Mouse (Mus musculus): ENCODE measurements at regions not wholly inside any gene's neighbourhood (a gene's known extent, or its start where the extent isn't known, plus 50 kb on each side); places are given as distances from the start of the nearest gene placed in this dataset.
A peak's percentile ranks its signal among the peaks of the same experiment; 100 is the strongest.

- WGBS, result 77% methylated on average over 3 of the region's 3 CpGs
- DNase-seq (ENCODE audit: low spot score), result no peak
- Histone ChIP-seq H3K27me3 (ENCODE audit: insufficient read depth, poor library complexity, severe bottlenecking) (no peaks in the 10 kb centered on the region), H3K27ac (no peak overlapping the region), H3K9me3 (no peaks in the 10 kb centered on the region), H3K4me1 (no peaks in the 10 kb centered on the region), H3K36me3 (no peaks in the 10 kb centered on the region), H3K4me3 (no peak overlapping the region)
Observed at GRCm38 (mm10) chr7:125313604-125314003, 130.9 kb upstream of the Kdm8 start.

GRCm38 (mm10) chr7:125334769-125335168, 109.7 kb upstream of the Kdm8 start:
- DNase-seq (ENCODE audit: low spot score), result no peak
- no peaks in the 10 kb centered on the region for H3K9me3 ChIP-seq
- H3K27me3 ChIP-seq (ENCODE audit: insufficient read depth, poor library complexity, severe bottlenecking), result no peaks in the 10 kb centered on the region
- no peak overlapping the region for H3K4me3 ChIP-seq
- WGBS, result 76% methylated on average over 2 of the region's 2 CpGs
- no peak overlapping the region for H3K27ac ChIP-seq
- no peaks in the 10 kb centered on the region for H3K4me1 ChIP-seq
- H3K36me3 ChIP-seq, result no peaks in the 10 kb centered on the region

- Histone ChIP-seq H3K27ac (no peak overlapping the region), H3K9me3 (no peaks in the 10 kb centered on the region), H3K4me1 (no peaks in the 10 kb centered on the region), H3K36me3 (no peaks in the 10 kb centered on the region), H3K27me3 (ENCODE audit: insufficient read depth, poor library complexity, severe bottlenecking) (no peaks in the 10 kb centered on the region), H3K4me3 (no peak overlapping the region)
- 68% methylated on average over 3 of the region's 3 CpGs for WGBS
- no peak for DNase-seq (ENCODE audit: low spot score)
Observed at GRCm38 (mm10) chr7:125335586-125336165, 108.8 kb upstream of the Kdm8 start.

GRCm38 (mm10) chr7:125336826-125337225, 107.7 kb upstream of the Kdm8 start:
- Histone ChIP-seq H3K36me3 (no peaks in the 10 kb centered on the region), H3K4me3 (no peak overlapping the region), H3K27me3 (ENCODE audit: insufficient read depth, poor library complexity, severe bottlenecking) (no peaks in the 10 kb centered on the region), H3K4me1 (no peaks in the 10 kb centered on the region), H3K9me3 (no peaks in the 10 kb centered on the region), H3K27ac (no peak overlapping the region)
- no peak for DNase-seq (ENCODE audit: low spot score)
- 73% methylated on average over 3 of the region's 3 CpGs for WGBS

GRCm38 (mm10) chr7:125338177-125338751, 106.2 kb upstream of the Kdm8 start:
- no peak overlapping the region for H3K4me3 ChIP-seq
- 83% methylated on average over 6 of the region's 6 CpGs for WGBS
- no peaks in the 10 kb centered on the region for H3K4me1 ChIP-seq
- no peak overlapping the region for H3K27ac ChIP-seq
- no peak for DNase-seq (ENCODE audit: low spot score)
- H3K9me3 ChIP-seq, result no peaks in the 10 kb centered on the region
- no peaks in the 10 kb centered on the region for H3K27me3 ChIP-seq (ENCODE audit: insufficient read depth, poor library complexity, severe bottlenecking)
- H3K36me3 ChIP-seq, result no peaks in the 10 kb centered on the region

GRCm38 (mm10) chr7:125340326-125340905, 104.1 kb upstream of the Kdm8 start:
- H3K27ac ChIP-seq, result no peak overlapping the region
- no peaks in the 10 kb centered on the region for H3K27me3 ChIP-seq (ENCODE audit: insufficient read depth, poor library complexity, severe bottlenecking)
- 87% methylated on average over 14 of the region's 14 CpGs for WGBS
- H3K9me3 ChIP-seq, result no peaks in the 10 kb centered on the region
- H3K36me3 ChIP-seq, result no peaks in the 10 kb centered on the region
- H3K4me1 ChIP-seq, result no peaks in the 10 kb centered on the region
- DNase-seq (ENCODE audit: low spot score), result no peak
- no peak overlapping the region for H3K4me3 ChIP-seq

- Histone ChIP-seq H3K27ac (no peak overlapping the region), H3K27me3 (ENCODE audit: insufficient read depth, poor library complexity, severe bottlenecking) (no peaks in the 10 kb centered on the region), H3K4me3 (no peak overlapping the region), H3K4me1 (no peaks in the 10 kb centered on the region), H3K9me3 (no peaks in the 10 kb centered on the region), H3K36me3 (no peaks in the 10 kb centered on the region)
- 76% methylated on average over 3 of the region's 3 CpGs for WGBS
- DNase-seq (ENCODE audit: low spot score), result no peak
Observed at GRCm38 (mm10) chr7:125349606-125350005, 94.9 kb upstream of the Kdm8 start.

GRCm38 (mm10) chr7:125354211-125354610, 90.3 kb upstream of the Kdm8 start:
- H3K27me3 ChIP-seq (ENCODE audit: insufficient read depth, poor library complexity, severe bottlenecking), result no peaks in the 10 kb centered on the region
- no peak overlapping the region for H3K27ac ChIP-seq
- H3K4me1 ChIP-seq, result no peaks in the 10 kb centered on the region
- no peaks in the 10 kb centered on the region for H3K36me3 ChIP-seq
- WGBS, result 75% methylated on average over 1 of the region's 1 CpGs
- H3K9me3 ChIP-seq, result no peaks in the 10 kb centered on the region
- DNase-seq (ENCODE audit: low spot score), result no peak
- no peak overlapping the region for H3K4me3 ChIP-seq

GRCm38 (mm10) chr7:125354956-125355355, 89.5 kb upstream of the Kdm8 start:
- 76% methylated on average over 10 of the region's 10 CpGs for WGBS
- Histone ChIP-seq H3K4me3 (no peak overlapping the region), H3K9me3 (no peaks in the 10 kb centered on the region), H3K36me3 (no peaks in the 10 kb centered on the region), H3K4me1 (no peaks in the 10 kb centered on the region), H3K27ac (no peak overlapping the region), H3K27me3 (ENCODE audit: insufficient read depth, poor library complexity, severe bottlenecking) (no peaks in the 10 kb centered on the region)
- no peak for DNase-seq (ENCODE audit: low spot score)

- Histone ChIP-seq H3K4me3 (no peak overlapping the region), H3K9me3 (no peaks in the 10 kb centered on the region), H3K36me3 (no peaks in the 10 kb centered on the region), H3K27ac (no peak overlapping the region), H3K4me1 (no peaks in the 10 kb centered on the region), H3K27me3 (ENCODE audit: insufficient read depth, poor library complexity, severe bottlenecking) (no peaks in the 10 kb centered on the region)
- DNase-seq (ENCODE audit: low spot score), result no peak
- WGBS, result 78% methylated on average over 4 of the region's 4 CpGs
Observed at GRCm38 (mm10) chr7:125358016-125358415, 86.5 kb upstream of the Kdm8 start.

GRCm38 (mm10) chr7:125383021-125383420, 61.5 kb upstream of the Kdm8 start:
- WGBS, result 55% methylated on average over 2 of the region's 2 CpGs
- H3K9me3 ChIP-seq, result no peaks in the 10 kb centered on the region
- H3K4me1 ChIP-seq, result no peaks in the 10 kb centered on the region
- no peak overlapping the region for H3K27ac ChIP-seq
- DNase-seq (ENCODE audit: low spot score), result no peak
- H3K36me3 ChIP-seq, result no peaks in the 10 kb centered on the region
- no peaks in the 10 kb centered on the region for H3K27me3 ChIP-seq (ENCODE audit: insufficient read depth, poor library complexity, severe bottlenecking)
- H3K4me3 ChIP-seq, result no peak overlapping the region

- Histone ChIP-seq H3K27me3 (ENCODE audit: insufficient read depth, poor library complexity, severe bottlenecking) (no peaks in the 10 kb centered on the region), H3K27ac (no peak overlapping the region), H3K9me3 (no peaks in the 10 kb centered on the region), H3K36me3 (no peaks in the 10 kb centered on the region), H3K4me1 (no peaks in the 10 kb centered on the region), H3K4me3 (no peak overlapping the region)
- 75% methylated on average over 4 of the region's 4 CpGs for WGBS
- no peak for DNase-seq (ENCODE audit: low spot score)
Observed at GRCm38 (mm10) chr7:125384171-125384570, 60.3 kb upstream of the Kdm8 start.

- DNase-seq (ENCODE audit: low spot score), result no peak
- Histone ChIP-seq H3K9me3 (no peaks in the 10 kb centered on the region), H3K4me3 (no peak overlapping the region), H3K27ac (0 out of 2 replicates have a peak overlapping the region, but pooled peaks have one; percentile 83), H3K36me3 (no peaks in the 10 kb centered on the region), H3K4me1 (peaks cover 12% of the 10 kb centered on the region; the same call in 1 of the 2 replicates), H3K27me3 (ENCODE audit: insufficient read depth, poor library complexity, severe bottlenecking) (peaks cover 36% of the 10 kb centered on the region)
- 31% methylated on average over 3 of the region's 3 CpGs for WGBS
Observed at GRCm38 (mm10) chr7:125392536-125392935, 51.9 kb upstream of the Kdm8 start.

Data from heart, embryonic 10.5 days (tissue).